Mouse (Mus musculus): ENCODE results near the gene Tmprss6. TPM values are rescaled to one million over a fixed set of nuclear protein-coding genes. Genes with fewer than 3 reads are reported as not detected.

The Tmprss6 gene
- polyA plus RNA-seq, 1 experiment = 0.02 TPM

DNA sequence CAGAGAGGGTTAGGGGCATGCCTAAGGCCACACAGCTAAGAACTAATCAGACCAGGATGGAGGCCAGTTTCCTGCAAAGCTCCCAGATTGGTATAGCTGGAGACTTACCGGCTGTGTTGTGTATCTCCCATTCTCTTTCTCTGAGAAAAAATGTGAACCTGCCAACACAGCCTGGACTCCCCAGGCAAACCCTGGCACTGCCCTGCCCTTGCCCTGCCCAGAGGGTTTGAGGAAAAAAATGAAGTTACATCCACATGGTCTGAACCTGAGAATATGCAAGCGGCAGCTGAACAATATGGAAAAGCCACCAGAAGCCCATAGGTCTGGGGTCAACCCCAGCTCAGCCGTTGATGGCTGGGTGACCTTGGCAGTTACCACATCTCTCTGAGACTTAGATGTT lies 20.8 kb upstream of the Tmprss6 start:
- TF ChIP-seq GATA1 (IDR thresholded peaks at IDR 0.05; ENCODE audit: low read length) (no peak), TAL1 (IDR thresholded peaks at IDR 0.05; ENCODE audit: low read length) (no peak)
- H3K4me3 ChIP-seq (replicated peaks) = no peak overlapping the region
- H3K4me1 ChIP-seq (ENCODE audit: control insufficient read depth) = no peaks in the 10 kb centered on the region
- no peaks in the 10 kb centered on the region for H3K27me3 ChIP-seq (ENCODE audit: control insufficient read depth)
- H3K36me3 ChIP-seq (ENCODE audit: control insufficient read depth) = no peaks in the 10 kb centered on the region
- no peaks in the 10 kb centered on the region for H3K9me3 ChIP-seq (ENCODE audit: control insufficient read depth, low read length)

GRCm38 (mm10) chr15:78487066-78487465 lies 18.6 kb upstream of the Tmprss6 start:
- H3K4me3 ChIP-seq (replicated peaks) = no peak overlapping the region
- no peaks in the 10 kb centered on the region for H3K4me1 ChIP-seq (ENCODE audit: control insufficient read depth)
- no peak for TF ChIP-seq GATA1 (IDR thresholded peaks at IDR 0.05; ENCODE audit: low read length)
- TF ChIP-seq TAL1 (IDR thresholded peaks at IDR 0.05; ENCODE audit: low read length) = no peak
- no peaks in the 10 kb centered on the region for H3K27me3 ChIP-seq (ENCODE audit: control insufficient read depth)
- H3K9me3 ChIP-seq (ENCODE audit: control insufficient read depth, low read length) = no peaks in the 10 kb centered on the region
- H3K36me3 ChIP-seq (ENCODE audit: control insufficient read depth) = no peaks in the 10 kb centered on the region

- H3K9me3 ChIP-seq (ENCODE audit: control insufficient read depth, low read length) = no peaks in the 10 kb centered on the region
- no peaks in the 10 kb centered on the region for H3K36me3 ChIP-seq (ENCODE audit: control insufficient read depth)
- no peak overlapping the region for H3K4me3 ChIP-seq (replicated peaks)
- TF ChIP-seq GATA1 (IDR thresholded peaks at IDR 0.05; ENCODE audit: low read length) (no peak), TAL1 (IDR thresholded peaks at IDR 0.05; ENCODE audit: low read length) (no peak)
- H3K4me1 ChIP-seq (ENCODE audit: control insufficient read depth) = no peaks in the 10 kb centered on the region
- H3K27me3 ChIP-seq (ENCODE audit: control insufficient read depth) = no peaks in the 10 kb centered on the region
Measured at GRCm38 (mm10) chr15:78486564-78486963, 18.1 kb upstream of the Tmprss6 start.

GRCm38 (mm10) chr15:78483311-78483710 lies 14.9 kb upstream of the Tmprss6 start:
- Histone ChIP-seq H3K4me3 (replicated peaks) (no peak overlapping the region), H3K4me1 (ENCODE audit: control insufficient read depth) (no peaks in the 10 kb centered on the region), H3K9me3 (ENCODE audit: control insufficient read depth, low read length) (peaks cover 3% of the 10 kb centered on the region), H3K27me3 (ENCODE audit: control insufficient read depth) (no peaks in the 10 kb centered on the region), H3K36me3 (ENCODE audit: control insufficient read depth) (no peaks in the 10 kb centered on the region)
- TF ChIP-seq GATA1 (IDR thresholded peaks at IDR 0.05; ENCODE audit: low read length) = no peak

DNA sequence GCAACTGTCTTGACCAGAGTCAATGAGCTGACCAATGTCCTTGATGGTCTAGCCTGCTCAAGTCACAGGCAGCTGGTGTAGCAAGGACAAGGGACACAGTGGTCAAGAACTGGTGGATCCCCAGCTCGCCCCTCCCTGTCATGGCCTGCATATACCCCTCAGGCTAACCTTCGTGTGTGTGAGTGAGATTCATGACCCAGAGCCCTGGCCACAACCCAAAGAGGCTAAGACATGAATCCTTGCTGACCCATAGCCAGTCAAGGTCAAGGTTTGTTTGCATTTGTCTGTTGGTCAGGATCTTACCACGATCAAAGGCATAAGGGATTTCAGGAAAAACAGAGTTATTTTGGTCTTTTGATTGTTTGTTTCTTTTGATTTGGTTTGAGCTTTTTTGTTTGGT lies 14.1 kb upstream of the Tmprss6 start:
- Histone ChIP-seq H3K27me3 (ENCODE audit: control insufficient read depth) (no peaks in the 10 kb centered on the region), H3K9me3 (ENCODE audit: control insufficient read depth, low read length) (peaks cover 3% of the 10 kb centered on the region), H3K36me3 (ENCODE audit: control insufficient read depth) (no peaks in the 10 kb centered on the region), H3K4me3 (replicated peaks) (no peak overlapping the region), H3K4me1 (ENCODE audit: control insufficient read depth) (no peaks in the 10 kb centered on the region)
- no peak for TF ChIP-seq TAL1 (IDR thresholded peaks at IDR 0.05; ENCODE audit: low read length)

DNA sequence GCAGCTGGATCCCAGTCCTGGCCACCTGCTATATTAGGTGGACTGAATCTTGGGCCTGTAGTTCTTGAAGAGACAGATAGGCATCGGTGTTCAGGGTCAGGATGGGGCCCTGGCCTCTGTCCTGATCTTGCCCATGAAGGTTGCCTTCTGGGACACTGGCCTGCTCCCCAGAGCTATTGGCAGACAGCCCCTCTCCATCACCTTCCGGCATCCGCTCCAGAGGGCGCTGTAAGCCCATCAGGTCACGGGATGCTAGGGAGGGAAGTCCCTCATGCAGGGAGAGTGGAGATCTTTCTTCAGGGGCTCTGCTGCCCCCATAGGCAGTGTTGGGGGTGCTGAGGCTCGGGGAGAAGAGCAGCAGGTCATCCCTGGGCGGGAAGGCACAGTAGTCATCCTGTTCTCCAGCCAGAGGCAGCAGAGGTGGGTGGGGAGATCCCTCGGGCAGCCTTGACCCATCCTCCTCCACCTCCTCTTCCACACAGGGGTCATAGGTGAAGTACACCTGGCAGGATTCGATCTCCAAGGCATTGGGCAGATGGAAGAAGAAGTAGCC lies 13.1 kb upstream of the Tmprss6 start:
- Histone ChIP-seq H3K4me1 (ENCODE audit: control insufficient read depth) (no peaks in the 10 kb centered on the region), H3K4me3 (replicated peaks) (no peak overlapping the region), H3K9me3 (ENCODE audit: control insufficient read depth, low read length) (peaks cover 3% of the 10 kb centered on the region), H3K36me3 (ENCODE audit: control insufficient read depth) (no peaks in the 10 kb centered on the region), H3K27me3 (ENCODE audit: control insufficient read depth) (no peaks in the 10 kb centered on the region)
- TF ChIP-seq TAL1 (IDR thresholded peaks at IDR 0.05; ENCODE audit: low read length) (no peak), GATA1 (IDR thresholded peaks at IDR 0.05; ENCODE audit: low read length) (no peak)

GRCm38 (mm10) chr15:78480991-78481390 lies 12.6 kb upstream of the Tmprss6 start:
- TF ChIP-seq TAL1 (IDR thresholded peaks at IDR 0.05; ENCODE audit: low read length) (no peak), GATA1 (IDR thresholded peaks at IDR 0.05; ENCODE audit: low read length) (no peak)
- H3K36me3 ChIP-seq (ENCODE audit: control insufficient read depth) = no peaks in the 10 kb centered on the region
- H3K4me1 ChIP-seq (ENCODE audit: control insufficient read depth) = no peaks in the 10 kb centered on the region
- no peak overlapping the region for H3K4me3 ChIP-seq (replicated peaks)
- H3K9me3 ChIP-seq (ENCODE audit: control insufficient read depth, low read length) = peaks cover 3% of the 10 kb centered on the region
- H3K27me3 ChIP-seq (ENCODE audit: control insufficient read depth) = no peaks in the 10 kb centered on the region

GRCm38 (mm10) chr15:78480111-78480510 lies 11.7 kb upstream of the Tmprss6 start:
- TF ChIP-seq TAL1 (IDR thresholded peaks at IDR 0.05; ENCODE audit: low read length) (no peak), GATA1 (IDR thresholded peaks at IDR 0.05; ENCODE audit: low read length) (no peak)
- no peaks in the 10 kb centered on the region for H3K36me3 ChIP-seq (ENCODE audit: control insufficient read depth)
- no peaks in the 10 kb centered on the region for H3K27me3 ChIP-seq (ENCODE audit: control insufficient read depth)
- peaks cover 3% of the 10 kb centered on the region for H3K9me3 ChIP-seq (ENCODE audit: control insufficient read depth, low read length)
- no peaks in the 10 kb centered on the region for H3K4me1 ChIP-seq (ENCODE audit: control insufficient read depth)
- no peak overlapping the region for H3K4me3 ChIP-seq (replicated peaks)

DNA sequence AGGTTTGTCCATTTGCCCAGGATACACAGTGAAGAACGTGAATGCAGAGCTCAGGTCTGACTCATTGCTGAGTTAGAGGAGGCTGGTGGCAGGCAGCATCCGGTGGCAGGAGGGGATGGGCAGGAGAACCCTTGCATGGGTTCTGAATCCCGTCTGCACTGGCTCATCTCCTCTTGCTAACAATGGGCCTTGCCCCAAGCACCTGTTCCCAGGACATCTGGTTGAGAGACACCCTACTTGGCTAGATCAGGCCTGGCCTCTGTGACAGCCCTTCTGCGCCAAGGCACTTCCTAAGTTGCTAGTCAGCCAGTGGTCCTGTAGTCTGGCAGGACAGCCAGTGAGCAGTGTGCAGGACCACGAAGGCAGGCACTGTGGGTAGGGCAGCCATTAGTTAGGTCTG lies 11.0 kb upstream of the Tmprss6 start:
- Histone ChIP-seq H3K36me3 (ENCODE audit: control insufficient read depth) (no peaks in the 10 kb centered on the region), H3K9me3 (ENCODE audit: control insufficient read depth, low read length) (peaks cover 3% of the 10 kb centered on the region), H3K4me3 (replicated peaks) (no peak overlapping the region), H3K27me3 (ENCODE audit: control insufficient read depth) (no peaks in the 10 kb centered on the region), H3K4me1 (ENCODE audit: control insufficient read depth) (no peaks in the 10 kb centered on the region)
- no peak for TF ChIP-seq TAL1 (IDR thresholded peaks at IDR 0.05; ENCODE audit: low read length)
- no peak for TF ChIP-seq GATA1 (IDR thresholded peaks at IDR 0.05; ENCODE audit: low read length)

- Histone ChIP-seq H3K4me1 (ENCODE audit: control insufficient read depth) (no peaks in the 10 kb centered on the region), H3K4me3 (replicated peaks) (no peak overlapping the region), H3K9me3 (ENCODE audit: control insufficient read depth, low read length) (peaks cover 3% of the 10 kb centered on the region), H3K36me3 (ENCODE audit: control insufficient read depth) (no peaks in the 10 kb centered on the region), H3K27me3 (ENCODE audit: control insufficient read depth) (no peaks in the 10 kb centered on the region)
- TF ChIP-seq TAL1 (IDR thresholded peaks at IDR 0.05; ENCODE audit: low read length) (no peak), GATA1 (IDR thresholded peaks at IDR 0.05; ENCODE audit: low read length) (no peak)
Measured at GRCm38 (mm10) chr15:78478073-78478472, 9.6 kb upstream of the Tmprss6 start.
